Mouse (Mus musculus): ENCODE measurements around the gene Mpdu1. TPM values are rescaled to one million over a fixed set of nuclear protein-coding genes. Genes with fewer than 3 reads are reported as not detected.

The Mpdu1 gene
- 125 and 127 TPM in 2 replicates for polyA plus RNA-seq (2012; rRNA removed)

DNA sequence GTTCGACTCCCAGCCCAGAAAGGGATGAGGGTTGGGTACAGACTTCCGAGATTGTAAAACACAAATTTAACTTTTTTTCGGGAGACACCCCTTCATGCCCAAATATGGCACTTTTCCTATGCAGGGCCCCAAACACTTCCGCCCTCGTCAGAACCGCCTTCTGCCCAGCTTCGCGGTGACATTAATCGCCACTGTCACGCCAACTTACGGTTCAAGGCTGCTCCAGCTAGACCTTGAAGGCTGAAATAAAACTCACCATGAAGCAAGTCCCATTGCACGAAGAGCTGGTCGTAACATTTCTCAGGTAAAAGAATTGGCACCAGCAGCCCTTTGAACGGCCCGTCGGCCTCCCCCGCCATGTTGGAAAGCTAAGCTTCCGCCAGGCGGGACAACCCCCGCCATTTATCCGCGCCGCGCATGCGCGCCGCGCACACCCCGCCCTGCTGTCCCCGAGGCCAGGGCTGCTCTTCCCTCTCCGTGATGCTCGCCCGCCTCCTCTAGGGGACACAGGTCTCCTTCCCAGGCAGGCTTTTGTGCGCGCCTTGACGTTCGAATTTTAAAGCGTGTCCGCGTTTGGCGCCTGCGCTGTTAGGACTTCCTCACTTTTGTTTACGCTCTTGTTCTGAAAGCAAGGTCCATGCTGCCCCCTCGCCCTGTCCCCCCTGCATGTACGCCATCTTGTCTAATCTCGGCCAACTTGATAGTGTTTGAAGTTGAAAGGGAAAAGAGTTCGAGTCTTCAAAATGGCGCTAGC lies at the start of gene Mpdu1:
Gene Mpdu1 (minus strand): TSS at position 430 of the 754 bp plus-strand sequence.

GRCm38 (mm10) chr11:69695361-69696181 lies 33.1 kb upstream of the Mpdu1 start, which contains the start of the genes Tnfsf12 and Tnfsfm13:
Gene Tnfsf12 (minus strand): TSS chr11:69695849.
Gene Tnfsfm13 (minus strand): TSS chr11:69696098.

GRCm38 (mm10) chr11:69685526-69686148 lies 23.2 kb upstream of the Mpdu1 start, which contains the start of gene Tnfsf13:
Gene Tnfsf13 (minus strand): TSS chr11:69685784.

DNA sequence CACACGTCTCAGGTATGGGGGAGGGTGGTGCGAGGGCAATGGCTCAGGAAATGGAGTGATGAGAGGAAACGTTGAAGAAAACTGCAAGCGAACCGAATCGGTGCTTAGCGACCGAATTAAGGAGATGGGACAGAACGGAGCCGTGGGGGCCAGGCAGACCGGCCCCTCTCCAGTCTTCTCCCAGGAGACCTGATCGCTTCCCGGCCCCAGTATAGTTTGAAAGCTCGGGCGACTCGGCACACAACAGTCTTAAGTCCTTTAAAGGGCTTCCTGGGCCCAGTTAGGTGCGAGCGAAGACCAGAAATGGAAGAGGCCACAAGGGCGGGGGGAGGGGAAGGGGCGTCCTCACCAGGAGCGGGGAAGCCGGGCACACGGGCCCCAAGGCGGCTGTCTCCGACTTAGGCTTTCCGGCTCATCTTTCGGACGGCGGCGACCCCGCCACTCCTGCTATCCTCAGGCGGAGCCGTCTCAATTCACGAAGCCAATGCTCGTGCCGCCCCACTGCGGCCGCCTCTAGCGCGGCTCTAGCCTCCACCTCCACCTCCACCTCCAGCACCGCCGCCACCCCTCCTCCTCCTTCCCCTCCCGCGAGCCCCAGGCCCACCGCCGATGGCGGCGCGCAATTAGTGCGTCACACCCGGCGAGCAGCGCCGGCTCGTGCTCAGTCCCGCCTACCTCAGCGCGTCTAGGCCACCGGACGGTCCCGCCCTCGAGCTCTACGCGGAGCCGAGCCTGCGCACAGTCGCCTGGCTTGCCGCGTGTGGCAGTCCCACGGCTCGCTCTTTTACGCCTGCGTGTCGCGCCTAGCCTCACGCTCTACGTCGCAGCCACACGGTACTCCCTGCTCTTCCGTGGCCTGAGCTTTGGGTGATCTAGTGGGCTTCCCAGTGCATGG lies 19.1 kb upstream of the Mpdu1 start, which contains the start of gene Senp3:
Gene Senp3 (minus strand): TSS at position 771 of the 895 bp plus-strand sequence.

DNA sequence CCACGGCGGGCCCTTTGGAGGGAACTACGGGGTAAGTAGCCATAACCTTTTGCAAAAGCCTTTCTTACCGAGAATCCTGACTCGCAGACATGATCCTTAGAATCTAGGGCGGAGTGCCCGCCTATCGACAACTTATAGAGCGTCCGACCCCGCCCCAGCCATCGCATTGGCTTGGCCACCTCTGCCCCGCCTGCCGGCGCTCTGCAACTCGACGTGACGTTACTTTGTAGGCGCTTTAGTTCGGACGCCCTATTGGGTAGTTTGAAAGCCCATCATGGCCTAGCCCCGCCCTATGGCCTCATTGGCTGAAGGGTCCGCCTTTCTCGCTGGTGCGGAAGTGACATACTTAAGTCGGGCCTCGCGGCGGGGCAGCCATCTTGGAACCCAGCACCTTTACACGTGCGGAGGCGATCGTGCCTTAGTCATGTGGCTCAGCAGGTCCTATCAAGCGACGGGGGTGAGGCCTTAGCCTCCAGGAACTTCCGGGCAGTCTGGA lies 9.8 kb upstream of the Mpdu1 start, which contains the start of gene Eif4a1:
Gene Eif4a1 (minus strand): TSS at position 213 of the 496 bp plus-strand sequence.

DNA sequence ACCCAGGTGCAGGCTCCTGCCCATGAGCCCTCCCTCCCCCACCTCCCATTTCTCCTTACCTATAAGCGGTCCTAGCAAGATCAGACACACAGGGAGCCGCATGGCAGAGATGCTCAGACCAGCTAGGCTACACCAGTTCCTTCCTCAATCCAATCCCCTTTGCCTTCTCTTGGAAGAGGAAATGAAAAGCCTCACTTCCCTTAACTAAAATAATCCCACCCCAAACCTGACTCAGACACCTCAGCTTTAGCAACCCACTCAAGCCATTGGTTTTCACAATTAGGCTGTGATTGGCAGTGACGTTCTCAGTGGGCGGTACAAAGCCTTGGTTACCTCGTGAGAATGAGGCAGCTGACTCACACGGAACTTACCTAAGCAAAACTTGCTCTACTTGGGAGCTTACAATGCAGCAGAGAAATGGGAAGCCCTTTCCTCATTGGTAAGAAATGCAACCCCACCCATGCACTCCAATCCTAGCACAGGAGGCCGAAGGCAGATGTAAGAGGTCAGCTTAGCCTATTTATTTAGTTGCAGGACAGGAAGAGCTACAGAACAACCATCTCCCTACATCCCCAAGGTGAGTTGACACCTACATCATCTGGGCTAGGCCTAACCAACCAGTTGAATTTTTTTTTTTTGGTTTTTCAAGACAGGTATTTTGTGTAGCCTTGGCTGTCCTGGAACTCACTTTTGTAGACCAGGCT lies 3.7 kb upstream of the Mpdu1 start, which contains the start of gene Cd68:
Gene Cd68 (minus strand): TSS at position 193 of the 704 bp plus-strand sequence.

DNA sequence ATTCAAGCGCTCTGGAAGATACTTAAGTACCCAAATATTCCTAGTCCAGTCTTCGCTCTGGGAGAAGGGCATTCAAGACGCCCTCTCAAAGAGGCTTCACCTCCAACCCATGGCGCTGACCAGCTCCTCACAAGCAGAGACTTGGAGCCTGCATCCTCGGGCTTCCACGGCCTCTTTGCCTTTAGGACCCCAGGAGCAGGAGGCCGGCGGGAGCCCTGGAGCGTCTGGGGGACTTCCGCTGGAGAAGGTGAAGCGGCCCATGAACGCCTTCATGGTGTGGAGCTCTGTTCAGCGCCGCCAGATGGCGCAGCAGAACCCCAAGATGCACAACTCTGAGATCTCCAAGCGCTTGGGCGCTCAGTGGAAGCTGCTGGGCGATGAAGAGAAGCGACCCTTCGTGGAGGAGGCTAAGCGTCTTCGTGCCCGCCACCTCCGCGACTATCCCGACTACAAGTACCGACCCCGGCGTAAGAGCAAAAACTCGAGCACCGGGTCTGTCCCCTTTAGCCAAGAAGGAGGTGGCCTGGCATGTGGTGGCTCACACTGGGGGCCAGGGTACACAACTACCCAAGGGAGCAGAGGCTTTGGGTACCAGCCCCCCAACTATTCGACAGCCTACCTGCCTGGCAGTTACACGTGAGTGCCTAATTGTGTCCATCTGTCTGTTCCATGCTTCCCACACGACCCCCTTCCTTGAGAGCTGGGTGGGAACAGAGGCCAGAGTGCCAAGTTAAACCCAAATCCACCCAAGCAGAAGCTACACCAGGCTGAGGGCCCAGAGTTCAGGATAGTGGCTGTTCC lies 7.0 kb downstream of the Mpdu1 start, which contains the start of gene Sox15:
Gene Sox15 (plus strand): TSS at position 51 of the 801 bp plus-strand sequence.

DNA sequence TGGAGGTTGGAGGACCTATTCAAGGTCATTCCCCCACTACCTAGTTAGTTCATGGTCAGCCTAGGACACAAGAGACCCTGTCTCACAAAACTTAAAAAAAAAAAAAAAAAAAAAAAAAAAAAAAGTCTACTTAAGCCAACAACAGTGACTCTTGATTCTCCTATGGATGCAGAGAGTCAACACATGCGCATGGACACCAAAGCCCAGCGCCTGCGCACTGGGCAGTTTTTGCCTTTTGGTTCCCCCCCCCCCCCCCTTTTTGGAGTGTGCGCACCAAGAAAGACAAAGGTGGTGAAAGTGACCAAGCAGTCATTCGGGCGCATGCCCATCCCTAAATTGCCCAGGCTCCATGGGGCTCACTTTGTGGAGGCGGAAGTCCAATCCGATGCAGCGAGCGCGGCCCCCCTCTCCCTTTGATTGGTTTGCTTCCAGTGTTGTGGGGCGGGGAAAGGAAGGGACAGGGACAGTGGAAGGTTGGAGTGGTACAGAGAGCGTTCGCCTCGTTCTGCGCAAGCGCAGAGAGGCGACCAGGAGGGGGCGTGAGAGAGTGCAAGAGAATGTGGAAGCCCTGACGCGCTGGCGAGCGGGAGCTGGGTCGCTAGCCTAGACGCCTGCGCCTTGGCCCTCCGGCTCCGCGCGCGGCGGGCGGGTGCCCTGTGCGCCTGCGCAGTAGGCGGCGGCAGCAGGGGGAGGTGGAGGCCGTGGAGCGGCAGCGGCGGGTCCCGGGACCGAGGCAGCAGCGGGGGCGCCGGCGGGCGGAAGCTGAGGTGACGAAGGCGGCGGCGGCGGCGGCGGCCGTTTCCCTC lies 30.0 kb downstream of the Mpdu1 start, which contains the start of gene Fxr2:
Gene Fxr2 (plus strand): TSS at position 707 of the 806 bp plus-strand sequence.

GRCm38 (mm10) chr11:69621571-69622268 lies 40.7 kb downstream of the Mpdu1 start, which contains the start of gene Sat2:
Gene Sat2 (plus strand): TSS chr11:69622024.

DNA sequence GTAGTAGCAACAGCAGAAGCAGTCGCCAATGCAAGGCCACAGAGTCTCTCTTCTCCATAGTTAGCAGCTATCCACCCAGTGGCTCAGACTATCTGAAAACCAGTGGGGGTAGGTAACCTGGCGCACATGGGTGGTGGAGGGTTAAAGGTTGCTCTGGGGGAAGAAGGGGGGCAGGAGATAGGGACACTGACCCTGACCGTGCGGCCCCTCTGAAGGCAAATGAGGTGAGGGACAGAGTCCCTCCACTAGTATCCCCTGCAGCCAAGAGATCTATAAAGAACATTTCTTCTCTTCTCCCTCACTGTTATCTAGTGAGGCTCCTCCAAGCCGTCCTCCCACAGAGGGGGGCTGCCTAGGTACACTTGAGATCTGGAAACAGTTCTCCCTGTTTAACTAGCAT lies 44.6 kb downstream of the Mpdu1 start, which contains the start of gene Shbg:
Gene Shbg (minus strand): TSS at position 101 of the 400 bp plus-strand sequence.

Other genes starting within 250 kb of the Mpdu1 start
- gene Kdm6b, start 249.0 kb downstream of the Mpdu1 start, polyA plus RNA-seq (2012; rRNA removed): 10.9 and 16.9 TPM in 2 replicates
- 9.3 and 9.5 TPM in 2 replicates for gene Dnah2, start 113.5 kb downstream of the Mpdu1 start, polyA plus RNA-seq (2012; rRNA removed)
- gene Efnb3, start 102.4 kb downstream of the Mpdu1 start, polyA plus RNA-seq (2012; rRNA removed): 209 and 212 TPM in 2 replicates
- gene Wrap53, start 82.4 kb downstream of the Mpdu1 start, polyA plus RNA-seq (2012; rRNA removed): 15.4 and 16.4 TPM in 2 replicates
- 63.0 and 69.2 TPM in 2 replicates for gene Trp53, start 82.3 kb downstream of the Mpdu1 start, polyA plus RNA-seq (2012; rRNA removed)
- 95.2 and 95.8 TPM in 2 replicates for gene Atp1b2, start 56.7 kb downstream of the Mpdu1 start, polyA plus RNA-seq (2012; rRNA removed)
- not detected in 2 replicates for gene Shbg, start 44.7 kb downstream of the Mpdu1 start, polyA plus RNA-seq (2012; rRNA removed)
- gene Sat2, start 40.6 kb downstream of the Mpdu1 start, polyA plus RNA-seq (2012; rRNA removed): 16.5 and 16.9 TPM in 2 replicates
- gene Fxr2, start 29.7 kb downstream of the Mpdu1 start, polyA plus RNA-seq (2012; rRNA removed): 121 and 125 TPM in 2 replicates
- 0.13 TPM in 1 of 2 replicates, not detected in the other for gene Sox15, start 7.3 kb downstream of the Mpdu1 start, polyA plus RNA-seq (2012; rRNA removed)
- gene Cd68, start 3.5 kb upstream of the Mpdu1 start, polyA plus RNA-seq (2012; rRNA removed): 6.1 and 7.5 TPM in 2 replicates
- gene Eif4a1, start 9.8 kb upstream of the Mpdu1 start, polyA plus RNA-seq (2012; rRNA removed): 887 and 907 TPM in 2 replicates
- gene Senp3, start 19.4 kb upstream of the Mpdu1 start, polyA plus RNA-seq (2012; rRNA removed): 155 and 168 TPM in 2 replicates
- gene Tnfsf13, start 23.1 kb upstream of the Mpdu1 start, polyA plus RNA-seq (2012; rRNA removed): 0.79 and 1.1 TPM in 2 replicates
- 7.0 and 7.1 TPM in 2 replicates for gene Tnfsf12, start 33.2 kb upstream of the Mpdu1 start, polyA plus RNA-seq (2012; rRNA removed)
- 1.2 and 1.5 TPM in 2 replicates for gene Tnfsfm13, start 33.5 kb upstream of the Mpdu1 start, polyA plus RNA-seq (2012; rRNA removed)
- gene Polr2a, start 96.0 kb upstream of the Mpdu1 start, polyA plus RNA-seq (2012; rRNA removed): 20.4 and 20.9 TPM in 2 replicates
- 0.12 and 0.20 TPM in 2 replicates for gene Slc35g3, start 99.3 kb upstream of the Mpdu1 start, polyA plus RNA-seq (2012; rRNA removed)
- gene Zbtb4, start 103.3 kb upstream of the Mpdu1 start, polyA plus RNA-seq (2012; rRNA removed): 15.8 and 16.1 TPM in 2 replicates
- 1.6 and 5.2 TPM in 2 replicates for gene Chrnb1, start 133.3 kb upstream of the Mpdu1 start, polyA plus RNA-seq (2012; rRNA removed)
- gene Fgf11, start 139.2 kb upstream of the Mpdu1 start, polyA plus RNA-seq (2012; rRNA removed): 23.7 and 27.4 TPM in 2 replicates
- gene Tmem102, start 143.0 kb upstream of the Mpdu1 start, polyA plus RNA-seq (2012; rRNA removed): 0.13 and 0.25 TPM in 2 replicates
- not detected in 2 replicates for gene Gm39566, start 152.7 kb upstream of the Mpdu1 start, polyA plus RNA-seq (2012; rRNA removed)
- not detected in 2 replicates for gene Spem2, start 155.8 kb upstream of the Mpdu1 start, polyA plus RNA-seq (2012; rRNA removed)
- gene Spem1, start 159.5 kb upstream of the Mpdu1 start, polyA plus RNA-seq (2012; rRNA removed): 1.3 and 1.5 TPM in 2 replicates
- 90.2 and 112 TPM in 2 replicates for gene Nlgn2, start 175.1 kb upstream of the Mpdu1 start, polyA plus RNA-seq (2012; rRNA removed)
- 232 and 256 TPM in 2 replicates for gene Tmem256, start 175.9 kb upstream of the Mpdu1 start, polyA plus RNA-seq (2012; rRNA removed)
- gene Plscr3, start 183.7 kb upstream of the Mpdu1 start, polyA plus RNA-seq (2012; rRNA removed): 73.6 and 80.2 TPM in 2 replicates
- 0.04 and 0.18 TPM in 2 replicates for gene Tnk1, start 196.1 kb upstream of the Mpdu1 start, polyA plus RNA-seq (2012; rRNA removed)
- gene Tmem95, start 215.4 kb upstream of the Mpdu1 start, polyA plus RNA-seq (2012; rRNA removed): not detected in 2 replicates
- 1.2 TPM in 2 replicates for gene Kctd11, start 218.8 kb upstream of the Mpdu1 start, polyA plus RNA-seq (2012; rRNA removed)
- gene Acap1, start 232.9 kb upstream of the Mpdu1 start, polyA plus RNA-seq (2012; rRNA removed): 0.61 and 0.68 TPM in 2 replicates
- gene 2810408A11Rik, start 238.3 kb upstream of the Mpdu1 start, polyA plus RNA-seq (2012; rRNA removed): 5.3 and 5.6 TPM in 2 replicates
- 111 and 113 TPM in 2 replicates for gene Neurl4, start 238.4 kb upstream of the Mpdu1 start, polyA plus RNA-seq (2012; rRNA removed)

Data from central nervous system, embryonic 18 days (tissue).